Mouse (Mus musculus) liver, postnatal 0 days (tissue): ENCODE data around the gene Chst15.
A peak's percentile ranks its signal among the peaks of the same experiment; 100 is the strongest.

Source experiments
- CTCF ChIP-seq: sonication (generic); IDR thresholded peaks from 2 replicates; pipeline ENCODE4 v1.5.1; 2016; ENCODE audit warnings: antibody characterized with exemption, low read depth
- EP300 ChIP-seq: IDR thresholded peaks from 2 replicates; pipeline ENCODE4 v1.6.1; 2016; ENCODE audit warnings: antibody characterized with exemption, low read depth, mild to moderate bottlenecking

DNA sequence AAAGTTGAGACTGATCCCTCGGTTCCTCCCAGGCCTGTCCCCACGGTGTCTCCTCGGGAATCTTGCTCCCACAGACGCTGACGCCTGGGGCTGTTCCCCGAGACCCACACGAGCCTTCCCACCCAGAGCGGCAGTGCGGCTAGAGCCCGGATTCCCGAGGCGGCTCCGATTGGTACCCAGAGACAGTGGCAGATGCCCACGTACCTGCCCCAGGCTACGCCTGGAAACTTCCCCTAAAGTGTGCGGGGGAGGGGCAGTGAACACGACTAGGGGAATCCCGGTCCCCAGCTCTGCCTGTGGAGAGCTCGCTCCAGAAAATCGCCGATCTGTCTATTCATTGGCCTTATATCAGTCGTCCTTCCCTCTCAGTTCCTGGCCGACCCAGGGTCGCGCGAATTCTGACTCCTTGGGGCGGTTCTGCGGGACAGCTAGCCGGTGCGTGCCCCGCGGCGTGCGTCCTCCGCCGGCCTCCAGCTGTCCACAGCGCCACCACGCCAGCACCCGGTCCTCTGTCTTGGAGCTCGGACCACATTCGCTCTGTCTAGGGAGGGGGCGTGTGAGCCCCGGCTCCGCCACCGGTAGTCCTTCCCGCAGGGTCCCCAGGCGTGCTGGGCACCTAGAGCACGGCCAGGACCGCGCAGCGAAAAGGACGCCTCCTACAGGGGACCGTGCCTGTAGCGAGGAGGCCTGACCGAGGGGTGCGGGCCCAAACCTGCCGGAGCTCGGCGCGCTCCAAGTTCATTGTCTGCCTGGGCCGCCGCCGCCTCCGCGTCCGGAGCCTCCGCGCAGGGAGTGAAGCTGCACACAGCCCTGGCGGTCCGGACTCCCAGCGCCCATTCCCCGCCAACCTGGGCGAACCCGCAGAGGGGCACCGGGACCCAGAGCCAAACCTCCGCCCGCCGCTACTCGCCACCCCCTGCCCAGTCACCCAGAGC, 660 bp downstream of the Chst15 start:
- peak; percentile 53 for TF ChIP-seq CTCF
- TF ChIP-seq EP300, result no peak
